Mouse (Mus musculus) T-helper 1 cell (primary cell): Measurements from ENCODE around the gene Gch1.

ENCODE experiments used
- in situ Hi-C: fragments of 300-600 bp; cut with MboI, MseI; formaldehyde crosslinking; loops from one replicate; pipeline ENCODE4 v1.15.1; 2025; ENCODE audit warnings: high pct_unique_total_duplicates

The Gch1 gene

DNA sequence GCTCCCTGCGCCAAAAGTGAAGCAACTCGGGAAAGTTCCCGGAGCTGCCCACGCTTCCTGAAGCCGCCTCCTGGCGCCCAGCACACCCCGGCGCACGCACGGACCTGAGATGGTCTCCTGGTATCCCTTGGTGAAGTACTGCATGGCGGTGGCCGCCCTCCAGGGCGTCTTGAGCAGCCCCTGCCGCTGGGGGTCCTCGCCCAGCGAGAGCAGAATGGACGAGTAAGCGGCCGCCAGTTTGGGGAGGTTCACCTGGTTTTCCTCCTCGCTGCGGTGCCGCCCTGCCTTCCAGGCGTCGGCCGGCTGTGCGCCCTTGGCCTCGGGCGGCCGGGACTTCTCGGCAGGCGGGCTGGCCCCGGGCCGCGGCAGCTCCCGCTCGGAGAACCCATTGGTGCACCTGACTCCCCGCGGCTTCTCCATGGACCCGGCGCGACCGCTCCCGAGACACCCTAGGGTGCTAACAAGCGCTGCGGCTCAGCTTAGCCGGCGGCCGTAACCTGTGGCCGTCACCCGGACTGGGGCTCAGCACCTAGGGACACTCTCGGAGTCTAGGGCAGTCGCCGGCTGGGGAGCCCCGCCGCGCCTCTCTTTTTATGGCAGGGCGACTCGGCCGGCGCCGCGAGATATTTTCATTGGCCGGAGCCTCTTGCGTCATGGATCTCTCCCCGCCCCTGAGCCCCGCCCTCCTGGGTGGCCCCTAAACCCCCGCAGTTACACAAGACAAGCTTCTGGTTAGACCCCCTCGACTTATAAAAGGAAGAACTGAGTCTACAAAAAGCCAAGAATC, at the start of gene Gch1:
TSS of gene Gch1 (minus strand) at position 566 of the 787 bp plus-strand sequence.
- in situ Hi-C loops = no loop called here

DNA sequence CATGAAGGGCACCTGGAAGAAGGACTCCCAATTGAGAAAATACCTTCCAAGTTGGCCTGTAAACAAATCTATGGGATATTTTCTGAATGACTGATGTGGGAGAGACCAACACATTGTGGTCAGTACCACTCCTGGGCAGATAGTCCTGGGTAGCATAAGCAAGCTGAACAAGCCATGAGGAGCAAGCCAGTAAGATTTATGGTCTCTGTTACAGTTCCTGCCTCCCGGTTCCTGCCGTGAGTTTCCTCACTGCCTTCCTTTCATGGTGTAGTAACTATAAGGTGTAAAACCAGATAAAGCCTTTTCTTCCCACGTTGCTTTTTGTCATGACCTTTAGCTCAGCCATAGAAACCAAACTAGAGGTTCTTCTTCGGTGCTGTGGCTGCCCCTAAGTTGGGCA, 48.1 kb upstream of the Gch1 start:
- in situ Hi-C loops = no loop called here

GRCm38 (mm10) chr14:47236491-47236890, 47.3 kb upstream of the Gch1 start:
- in situ Hi-C loops = no loop called here

- in situ Hi-C loops = no loop called here
Measured at GRCm38 (mm10) chr14:47234526-47235250, 45.5 kb upstream of the Gch1 start.

DNA sequence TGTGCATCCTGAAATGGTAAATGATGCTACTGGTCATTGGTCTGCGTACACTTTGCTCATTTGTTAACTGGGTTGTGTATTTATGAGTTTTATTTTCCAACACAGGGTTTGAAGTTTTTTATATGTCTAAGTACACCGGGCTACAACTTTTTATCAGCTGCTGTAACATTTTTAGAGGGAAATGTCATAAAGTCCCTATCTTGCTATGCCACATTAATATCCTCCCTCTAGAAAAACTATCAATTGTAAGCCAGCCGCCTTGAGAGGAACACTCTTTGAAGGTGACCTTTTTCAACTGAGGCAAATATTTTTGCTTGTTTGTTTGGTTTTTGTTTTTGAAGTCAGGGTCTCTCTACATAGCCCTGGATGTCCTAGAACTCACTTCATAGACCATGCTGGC, 44.8 kb upstream of the Gch1 start:
- in situ Hi-C loops = no loop called here

DNA sequence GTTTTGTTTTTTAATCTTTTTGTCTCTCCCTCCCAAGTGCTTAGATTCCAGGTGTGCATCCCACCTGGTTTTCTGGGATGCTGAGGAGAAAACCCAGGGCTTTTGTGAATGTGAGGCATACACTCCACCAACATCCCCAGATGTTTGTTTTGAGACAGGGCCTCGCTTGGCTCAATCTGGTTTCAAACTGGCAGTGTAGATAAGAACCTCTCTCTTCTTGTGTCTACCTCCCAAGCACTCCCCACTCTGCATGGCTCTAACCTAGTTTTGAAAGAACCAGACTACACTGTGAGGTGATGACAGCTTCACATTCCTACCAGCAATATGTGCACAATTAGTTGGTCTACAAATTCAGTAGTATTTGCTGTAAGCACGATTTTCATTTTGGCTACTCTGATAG, 44.4 kb upstream of the Gch1 start:
- in situ Hi-C loops = no loop called here

DNA sequence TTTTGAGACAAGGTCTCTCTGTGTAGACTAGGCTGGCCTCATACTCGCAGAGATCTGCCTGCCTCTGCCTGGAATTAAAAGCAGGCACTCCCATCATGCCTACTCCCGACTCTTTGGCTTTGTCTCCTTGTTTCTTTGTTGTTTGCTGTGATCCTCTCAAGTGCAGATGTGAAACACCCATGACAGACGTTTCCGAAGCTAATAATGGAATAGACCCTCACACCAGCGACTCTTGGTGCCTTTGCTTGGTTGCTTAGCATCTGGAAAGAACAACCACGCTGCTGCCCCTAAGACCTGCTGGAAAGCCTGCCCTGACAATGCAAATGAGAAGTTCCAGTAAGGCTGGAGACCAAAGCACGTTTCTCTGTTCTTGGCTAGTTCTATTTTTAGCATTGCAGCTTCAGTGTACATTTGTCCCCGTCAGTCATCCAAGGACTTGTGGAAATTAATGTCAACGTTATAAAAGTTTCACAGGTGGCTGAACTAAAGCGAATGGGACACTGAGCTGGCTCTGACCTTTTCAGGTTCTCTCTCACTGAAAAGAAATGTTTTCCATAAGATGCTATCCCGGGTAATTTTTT, 40.7 kb upstream of the Gch1 start:
- in situ Hi-C loops = no loop called here

DNA sequence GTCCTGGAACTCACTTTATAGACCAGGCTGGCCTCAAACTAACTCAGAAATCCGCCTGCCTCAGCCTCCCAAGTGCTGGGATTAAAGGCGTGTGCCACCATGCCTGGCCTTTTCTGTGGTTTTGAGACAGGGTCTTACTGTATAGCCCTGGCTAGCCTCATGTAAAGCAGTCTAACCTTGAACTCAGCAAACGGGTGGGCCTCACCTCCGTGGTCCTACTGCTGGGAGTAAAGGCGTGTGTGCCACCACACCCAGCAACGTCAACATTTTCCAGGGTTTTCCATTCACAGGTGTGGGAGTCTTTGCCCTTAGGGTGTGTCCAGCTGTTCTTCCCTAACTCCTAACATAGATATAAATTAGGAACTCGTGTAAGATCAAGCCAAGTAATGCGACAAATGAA, 36.7 kb upstream of the Gch1 start:
- in situ Hi-C loops = no loop called here

- in situ Hi-C loops = no loop called here
Measured at GRCm38 (mm10) chr14:47224476-47225325, 35.5 kb upstream of the Gch1 start.

GRCm38 (mm10) chr14:47222631-47223450, 33.6 kb upstream of the Gch1 start:
- in situ Hi-C loops = no loop called here

DNA sequence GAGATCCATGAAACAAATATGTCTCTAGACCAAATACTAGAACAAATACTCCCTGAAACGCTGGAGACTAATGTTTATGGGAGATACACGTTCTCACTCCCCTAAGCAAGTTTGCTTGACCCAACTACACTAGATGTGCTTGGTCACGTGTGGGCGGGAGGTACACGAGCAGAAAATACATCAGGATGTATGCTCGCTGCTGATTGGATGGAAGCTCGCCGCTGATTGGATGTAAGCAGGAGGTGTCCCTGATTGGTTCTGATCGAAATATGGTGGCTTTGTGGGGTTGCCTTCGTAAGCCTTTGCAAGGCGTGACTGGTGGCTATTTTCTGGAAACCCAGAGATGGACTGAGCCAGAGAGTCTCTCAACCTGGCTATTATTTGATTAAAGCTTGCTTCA, 32.4 kb upstream of the Gch1 start:
- in situ Hi-C loops = no loop called here

GRCm38 (mm10) chr14:47220231-47221025, 31.2 kb upstream of the Gch1 start:
- in situ Hi-C loops = no loop called here

DNA sequence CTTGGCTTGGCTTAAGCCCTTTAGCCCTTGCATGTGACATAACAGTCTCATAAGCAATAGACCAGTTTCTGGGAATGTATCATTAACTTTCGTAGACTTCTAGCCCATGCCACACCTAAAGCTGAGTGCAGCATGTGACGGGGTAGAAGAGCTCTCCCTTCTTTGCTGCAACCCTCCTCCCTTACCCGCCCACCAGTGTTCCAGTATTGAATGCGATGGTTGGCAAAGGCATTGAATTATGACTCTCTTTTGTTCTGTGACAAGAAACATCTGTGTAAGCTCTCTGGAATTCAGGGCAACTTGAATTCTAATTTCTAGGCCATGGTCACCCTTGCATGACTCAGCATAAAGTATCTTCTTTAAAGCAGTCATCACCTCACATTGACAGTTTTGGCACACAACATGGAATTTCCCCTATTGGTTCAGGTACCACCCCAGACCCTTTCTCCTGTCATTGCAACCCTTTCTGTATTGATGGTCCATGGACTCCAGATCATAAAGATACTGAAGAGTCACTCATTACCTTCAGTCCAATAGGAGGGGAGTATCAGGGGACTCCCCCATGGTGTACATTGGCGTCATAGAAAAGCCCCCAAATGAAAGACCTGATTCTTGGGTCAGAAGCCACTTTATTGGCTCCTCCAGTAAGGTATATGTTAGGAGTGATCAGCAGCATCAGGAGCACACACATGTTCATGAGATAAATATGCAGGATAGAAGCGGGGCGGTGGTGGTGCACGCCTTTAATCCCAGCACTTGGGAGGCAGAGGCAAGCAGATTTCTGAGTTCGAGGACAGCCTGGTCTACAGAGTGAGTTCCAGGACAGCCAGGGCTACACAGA, 29.8 kb upstream of the Gch1 start:
- in situ Hi-C loops = no loop called here

DNA sequence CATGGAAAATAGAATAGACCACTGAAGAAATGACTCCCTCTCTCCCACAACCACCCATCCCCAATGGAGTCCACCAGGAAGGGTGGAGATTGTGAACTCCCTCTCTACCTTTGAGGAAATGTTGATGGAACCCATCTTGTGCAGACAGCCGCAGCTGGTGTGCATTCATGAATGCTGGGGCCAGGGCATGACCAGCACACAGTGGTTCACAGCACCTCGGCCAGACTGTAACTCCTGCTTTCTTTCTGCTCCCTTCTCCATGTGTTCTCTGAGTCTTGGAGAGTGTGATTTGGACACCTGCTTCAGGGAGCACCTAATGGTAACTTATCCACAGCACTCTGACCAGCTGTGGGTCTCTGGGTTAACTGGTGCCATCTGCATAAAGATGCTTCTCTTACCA, 27.3 kb upstream of the Gch1 start:
- in situ Hi-C loops = no loop called here

- in situ Hi-C loops = no loop called here
Measured at GRCm38 (mm10) chr14:47214367-47214766, 25.2 kb upstream of the Gch1 start.

DNA sequence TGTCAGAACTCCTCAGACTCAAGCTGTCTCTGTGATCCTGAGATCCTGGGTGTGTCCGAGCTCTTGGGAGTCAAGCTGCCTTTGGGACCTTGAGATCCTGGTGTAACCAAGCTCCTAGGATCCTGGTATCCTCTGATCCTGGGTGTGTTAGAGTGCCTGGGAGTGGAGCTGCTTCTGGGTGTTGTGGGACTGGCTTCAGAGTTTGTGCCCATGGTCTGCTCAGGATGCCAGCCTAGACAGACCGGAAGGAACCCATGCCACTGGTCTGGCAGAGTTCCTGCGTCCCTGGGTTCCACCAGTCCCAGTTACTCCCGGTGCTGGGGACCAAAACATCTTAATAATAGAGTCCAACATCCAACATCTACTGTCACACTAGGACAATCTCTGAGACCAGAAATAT, 24.1 kb upstream of the Gch1 start:
- in situ Hi-C loops = no loop called here

DNA sequence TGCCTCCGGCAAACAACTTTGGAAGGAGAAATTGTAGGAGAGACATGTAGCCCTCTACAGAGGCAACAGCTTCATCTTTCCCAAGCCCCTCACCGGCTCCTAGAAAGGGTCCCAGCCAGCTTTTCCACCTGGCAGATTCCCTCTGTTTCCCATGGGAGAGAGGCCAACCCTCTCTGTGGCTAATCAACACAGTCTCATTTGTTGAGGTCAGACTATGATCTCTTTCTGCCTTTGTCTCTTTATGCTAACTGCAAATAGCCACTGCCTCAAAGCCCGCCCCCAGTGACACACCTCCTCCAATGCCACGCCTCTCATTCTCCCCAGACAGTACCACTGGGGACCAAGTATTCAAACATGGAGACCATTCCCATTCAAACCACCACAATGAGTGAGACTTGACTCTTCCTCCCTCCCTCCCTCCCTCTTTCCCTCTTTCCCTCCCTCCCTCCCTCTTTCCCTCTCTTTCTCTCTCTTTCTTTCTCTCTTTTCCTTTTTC, 20.5 kb upstream of the Gch1 start:
- in situ Hi-C loops = no loop called here

DNA sequence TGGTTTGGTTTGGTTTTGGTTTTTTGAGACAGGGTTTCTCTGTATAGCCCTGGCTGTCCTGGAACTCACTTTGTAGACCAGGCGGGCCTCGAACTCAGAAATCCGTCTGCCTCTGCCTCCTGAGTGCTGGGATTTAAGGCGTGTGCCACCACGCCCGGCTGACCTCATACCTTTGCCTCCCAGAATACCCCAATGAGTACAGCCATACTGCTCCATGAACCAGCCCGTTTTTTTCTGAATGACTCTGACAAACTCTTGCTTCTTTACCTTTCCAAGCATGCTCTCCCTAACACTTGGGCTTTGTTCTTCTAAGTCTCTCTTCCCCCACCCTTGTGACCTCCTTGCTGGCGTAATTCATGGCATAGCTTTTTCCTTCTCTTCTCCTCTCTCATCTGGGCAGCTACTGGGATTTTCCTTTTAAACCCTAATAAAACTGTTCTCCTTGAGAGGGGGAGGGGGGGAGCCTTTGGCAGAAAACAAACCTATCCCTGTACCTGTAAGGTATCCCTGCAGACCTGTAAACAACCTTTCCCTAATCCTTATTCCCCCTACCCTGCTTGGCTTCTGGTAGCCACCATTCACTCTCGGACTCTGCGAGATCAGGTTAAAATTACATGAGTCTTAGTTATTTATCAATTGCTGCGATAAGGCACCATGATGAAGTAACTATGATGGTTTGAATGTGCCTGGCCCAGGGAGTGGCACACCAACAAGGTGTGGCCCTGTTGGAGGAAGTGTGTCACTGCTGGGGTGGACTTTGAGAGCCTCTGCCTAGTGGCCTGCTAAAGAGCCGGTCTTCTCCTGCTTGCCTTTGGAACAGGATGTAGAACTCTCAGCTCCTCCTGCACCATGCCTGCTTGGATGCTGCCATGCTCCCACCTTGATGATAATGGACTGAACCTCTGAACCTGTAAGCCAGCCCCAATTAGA, 19.6 kb upstream of the Gch1 start:
- in situ Hi-C loops = no loop called here
